Mouse (Mus musculus) gastrocnemius, postnatal 10 days (tissue): ENCODE measurements around the gene Zcchc2. TPM values are rescaled to one million over a fixed set of nuclear protein-coding genes. Genes with fewer than 3 reads are reported as not detected.
A peak's percentile ranks its signal among the peaks of the same experiment; 100 is the strongest.

Experiments used
- DNase-seq: peaks from one replicate; pipeline ENCODE4 v3.0.0; 2021; ENCODE audit warnings: mixed read lengths
- long read RNA-seq, 2 experiments: library from polyadenylated mRNA; stranded (forward); transcript quantifications; one replicate each; pipeline ENCODE4 v2.0.0; 2021
- total RNA-seq, 2 experiments: library from RNA; stranded (reverse); gene quantifications; 2 replicates each; pipeline ENCODE4 v1.2.3; 2021

Zcchc2 gene
- total RNA-seq: 1 to 10 TPM; 6.6 to 8.4 TPM
- long read RNA-seq, experiment 1, full-length matches to known transcripts: 4 of 13 reads
- long read RNA-seq, experiment 1, partial matches to known transcripts: 4 of 13 reads
- long read RNA-seq, experiment 1, other reads (novel, unspliced or antisense): 5 of 13 reads
- long read RNA-seq, experiment 2, full-length matches to known transcripts: 3 of 7 reads
- long read RNA-seq, experiment 2, partial matches to known transcripts: 0 of 7 reads
- long read RNA-seq, experiment 2, other reads (novel, unspliced or antisense): 4 of 7 reads

GRCm38 (mm10) chr1:105990138-105990821 lies at the start of gene Zcchc2:
Zcchc2 (plus strand) TSS chr1:105990406.
- DNase-seq: peak; percentile 99

DNA sequence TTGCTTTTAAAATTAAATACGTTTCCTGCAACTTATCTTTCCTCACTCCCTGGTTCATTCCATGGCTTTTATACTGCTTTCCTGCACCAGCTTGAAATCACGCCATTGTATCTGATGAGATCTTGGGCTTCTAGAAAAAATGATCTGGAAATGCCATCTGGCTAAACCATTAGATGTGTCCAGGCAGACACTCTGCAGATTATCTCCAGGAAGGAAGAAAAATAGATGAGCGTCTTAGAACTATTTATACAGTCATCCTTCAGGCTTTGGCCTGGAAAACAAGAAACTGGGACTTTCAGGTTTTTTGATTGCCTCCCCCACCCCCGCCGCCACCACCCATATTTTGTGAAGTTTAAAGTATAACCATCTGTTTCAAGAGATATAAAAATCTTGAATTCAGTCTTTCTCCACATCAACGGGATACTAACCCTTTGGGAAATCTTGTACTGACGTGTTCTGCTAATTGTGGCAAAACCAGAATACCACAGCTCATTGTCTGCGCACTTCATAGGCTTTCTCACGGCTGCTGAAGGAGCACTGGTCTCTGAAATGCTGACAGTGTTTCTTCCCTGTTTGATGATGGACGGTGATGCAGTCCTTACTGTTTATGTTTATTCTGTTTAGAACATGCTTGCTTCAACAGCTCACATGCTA lies 45.2 kb upstream of the Zcchc2 start:
- no peak for DNase-seq

DNA sequence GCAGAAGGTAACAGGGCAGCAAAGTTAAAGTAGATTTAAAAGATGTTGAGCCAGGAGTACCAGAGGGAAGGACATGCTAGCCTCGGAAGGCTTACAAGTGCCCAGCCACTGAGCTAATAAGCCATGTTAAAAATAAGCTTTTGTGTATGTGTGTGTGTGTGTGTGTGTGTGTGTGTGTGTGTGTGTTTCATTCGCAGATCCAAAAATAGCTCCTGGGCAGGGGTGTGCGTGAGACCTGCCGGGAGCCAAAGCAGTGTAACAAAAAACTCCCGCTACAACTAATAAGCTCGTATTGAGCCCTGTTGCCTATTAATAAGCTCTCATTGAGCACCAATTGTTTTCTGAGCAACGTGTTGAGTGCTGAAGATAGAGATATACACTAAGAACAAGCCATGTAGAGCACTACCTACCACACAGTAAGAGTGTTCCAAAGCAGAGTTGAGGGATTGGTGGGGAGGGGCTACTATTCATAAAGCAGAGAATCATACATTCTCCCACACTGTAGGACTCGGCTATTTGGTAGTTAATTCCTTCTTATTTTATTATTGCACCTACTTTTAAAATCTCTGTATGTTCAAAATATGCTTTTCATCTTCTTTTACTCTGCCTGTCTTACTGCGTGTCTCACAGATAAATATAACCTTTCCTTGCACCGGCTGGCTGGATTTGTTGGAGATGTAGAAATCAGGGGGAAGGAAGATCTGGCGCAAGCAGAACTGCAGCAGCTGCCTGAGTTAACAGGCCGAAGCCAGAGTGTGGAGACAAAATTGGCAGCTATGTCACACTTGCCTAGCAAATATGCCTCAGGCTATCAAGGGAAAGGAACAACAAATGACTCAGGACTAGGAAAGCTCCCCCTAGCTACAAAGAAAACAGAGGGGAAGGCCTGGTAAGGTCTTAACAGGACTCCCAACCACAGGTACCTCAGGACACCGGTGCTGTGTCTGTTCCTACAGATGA lies 43.3 kb upstream of the Zcchc2 start:
- DNase-seq: peak; percentile 30

- no peak for DNase-seq
These were observed 41.9 kb upstream of the Zcchc2 start for GRCm38 (mm10) chr1:105948352-105948751.

DNA sequence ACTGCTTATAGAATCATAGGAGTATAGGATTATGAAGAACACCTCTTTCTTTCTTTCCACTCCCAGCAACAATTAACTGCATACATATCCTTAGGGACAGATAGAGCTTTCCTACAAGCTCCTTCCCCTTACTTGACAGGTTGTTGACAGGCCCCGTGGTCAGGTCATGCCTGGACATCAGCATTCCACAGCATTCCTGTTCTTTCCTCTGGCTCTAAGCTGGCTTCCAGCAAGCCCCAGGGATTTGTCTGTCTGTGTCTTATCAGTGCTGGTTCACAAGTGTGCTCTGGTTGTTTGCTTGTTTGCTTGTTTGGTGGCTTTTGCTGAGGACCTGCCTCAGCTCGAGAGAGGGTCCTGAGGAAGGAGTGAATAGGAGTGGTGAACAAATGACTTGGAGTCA lies 36.6 kb upstream of the Zcchc2 start:
- DNase-seq: no peak

- DNase-seq: no peak
These were observed 36.2 kb upstream of the Zcchc2 start for GRCm38 (mm10) chr1:105954047-105954446.

- no peak for DNase-seq
These were observed 34.1 kb upstream of the Zcchc2 start for GRCm38 (mm10) chr1:105956057-105956456.

- no peak for DNase-seq
These were observed 28.7 kb upstream of the Zcchc2 start for GRCm38 (mm10) chr1:105961472-105961871.

DNA sequence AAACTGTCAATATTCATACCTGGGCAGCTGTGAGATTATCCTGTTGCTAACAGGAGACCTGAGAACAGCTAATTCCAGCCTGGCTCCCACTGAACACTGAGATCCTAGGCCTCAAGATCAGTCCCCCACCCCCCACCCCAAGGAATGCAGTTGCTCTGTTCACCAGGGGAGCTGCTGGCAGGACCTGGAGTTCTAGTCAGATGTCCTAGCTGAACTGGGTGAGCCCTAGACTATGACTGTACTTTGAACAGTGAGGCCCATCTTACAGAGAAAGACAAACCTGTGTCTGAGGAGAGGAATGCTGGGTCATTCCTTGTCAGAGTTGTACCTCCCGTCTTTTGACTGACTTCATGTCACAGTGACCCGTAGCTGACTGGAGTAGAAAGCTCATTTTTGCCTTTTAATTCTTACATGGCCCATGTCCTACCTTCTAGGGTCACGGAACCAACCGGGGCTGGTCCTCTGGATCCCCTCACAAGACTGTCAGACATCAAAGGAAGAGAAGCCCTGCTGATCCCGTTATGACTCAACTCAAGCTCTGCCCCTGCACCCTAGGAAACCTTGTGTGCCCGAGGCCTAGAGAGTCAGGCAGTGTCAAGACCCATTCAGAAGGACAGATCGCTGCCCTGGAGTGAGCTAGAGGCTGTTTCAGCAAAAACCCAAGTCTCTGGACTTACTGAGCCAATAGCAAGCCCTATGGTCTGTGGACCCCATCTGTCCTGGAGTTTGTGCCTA lies 28.0 kb upstream of the Zcchc2 start:
- DNase-seq: no peak

DNA sequence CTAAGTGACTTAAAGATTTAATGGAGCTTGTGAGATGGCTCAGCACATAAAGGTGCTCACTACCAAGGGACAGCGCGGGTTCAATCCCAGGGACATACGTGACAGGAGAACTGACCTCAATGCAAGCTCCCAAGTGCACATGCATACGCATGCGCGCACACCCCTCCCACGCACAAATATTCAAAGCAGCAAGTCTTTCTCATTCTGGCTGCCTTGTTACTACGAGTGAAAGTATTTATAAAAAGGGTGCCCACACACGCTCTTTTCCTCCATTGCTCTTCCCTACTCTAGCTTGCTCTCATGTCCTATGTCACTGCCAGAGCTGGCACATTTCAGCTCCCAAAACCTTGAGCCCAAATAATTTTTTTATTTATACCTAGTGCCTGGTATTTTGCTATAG lies 27.4 kb upstream of the Zcchc2 start:
- DNase-seq: no peak

GRCm38 (mm10) chr1:105964514-105964913 lies 25.7 kb upstream of the Zcchc2 start:
- no peak for DNase-seq

- no peak for DNase-seq
These were observed 25.0 kb upstream of the Zcchc2 start for GRCm38 (mm10) chr1:105965189-105965588.

- DNase-seq: no peak
These were observed 18.6 kb upstream of the Zcchc2 start for GRCm38 (mm10) chr1:105971490-105972170.

GRCm38 (mm10) chr1:105974023-105974422 lies 16.2 kb upstream of the Zcchc2 start:
- DNase-seq: no peak

DNA sequence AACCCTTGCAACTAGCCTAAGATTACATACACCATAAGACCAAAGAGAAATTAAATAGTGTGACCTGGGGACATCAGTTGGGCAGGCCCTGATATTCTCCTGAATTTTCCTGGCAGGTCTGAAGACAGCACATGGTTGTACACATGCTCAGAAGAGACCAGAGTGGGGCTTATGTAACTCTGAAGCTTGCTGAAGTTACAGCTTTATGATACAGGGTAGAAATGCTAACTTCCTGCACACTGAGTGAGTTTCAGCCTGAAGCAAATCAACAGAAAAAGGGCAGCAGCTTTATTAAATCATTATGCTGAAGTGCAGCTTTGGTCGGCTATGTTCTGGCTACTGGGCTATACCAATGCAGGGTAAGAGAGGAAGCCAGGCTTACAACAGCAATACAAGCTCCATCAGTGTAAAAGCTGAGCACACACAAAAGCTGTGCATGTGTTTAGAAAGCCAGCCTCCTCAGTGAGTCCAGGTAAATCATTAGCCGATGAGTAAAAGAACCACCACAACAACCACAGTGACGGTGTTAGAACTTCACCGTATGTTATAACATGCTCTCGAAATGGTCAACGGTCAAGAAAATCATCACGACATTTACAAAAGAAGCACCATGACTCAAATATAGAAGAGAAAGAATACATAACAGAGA lies 12.6 kb upstream of the Zcchc2 start:
- DNase-seq: no peak

DNA sequence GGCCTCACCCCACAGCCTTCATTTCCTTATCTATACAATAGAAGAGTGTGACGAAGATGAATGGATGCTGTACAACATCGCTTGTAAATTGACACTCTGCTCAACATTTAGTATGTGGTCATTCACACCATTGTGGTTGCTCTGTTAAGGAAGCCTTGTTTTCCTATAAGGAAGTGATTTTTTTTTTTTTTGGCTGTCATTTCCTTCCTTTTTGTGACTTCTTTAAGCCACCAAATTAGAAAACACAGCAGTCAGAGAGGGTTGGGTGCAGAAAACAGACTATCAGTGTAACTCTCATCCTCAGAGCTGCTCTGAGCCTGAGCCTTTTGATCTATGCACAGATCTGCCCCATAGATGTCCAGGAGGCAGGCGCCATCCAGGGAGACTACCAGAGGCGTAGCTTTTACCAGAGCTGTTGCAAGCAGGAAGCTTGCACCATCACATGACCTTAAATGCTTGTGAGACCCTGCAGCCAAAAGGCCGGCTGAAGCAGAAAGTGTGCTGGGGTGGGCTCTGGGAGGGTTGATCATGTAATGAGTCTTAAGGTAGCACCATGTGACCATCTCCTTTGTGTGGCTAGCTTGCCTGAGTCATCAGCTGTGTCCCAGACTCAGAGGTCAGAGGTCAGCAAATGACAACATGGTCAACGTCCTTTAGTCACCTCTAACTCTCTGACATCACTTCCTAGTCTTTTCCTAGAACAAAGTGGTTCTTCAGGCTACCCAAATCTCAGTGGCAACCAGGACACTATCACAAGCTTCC lies 9.2 kb upstream of the Zcchc2 start:
- DNase-seq: no peak

DNA sequence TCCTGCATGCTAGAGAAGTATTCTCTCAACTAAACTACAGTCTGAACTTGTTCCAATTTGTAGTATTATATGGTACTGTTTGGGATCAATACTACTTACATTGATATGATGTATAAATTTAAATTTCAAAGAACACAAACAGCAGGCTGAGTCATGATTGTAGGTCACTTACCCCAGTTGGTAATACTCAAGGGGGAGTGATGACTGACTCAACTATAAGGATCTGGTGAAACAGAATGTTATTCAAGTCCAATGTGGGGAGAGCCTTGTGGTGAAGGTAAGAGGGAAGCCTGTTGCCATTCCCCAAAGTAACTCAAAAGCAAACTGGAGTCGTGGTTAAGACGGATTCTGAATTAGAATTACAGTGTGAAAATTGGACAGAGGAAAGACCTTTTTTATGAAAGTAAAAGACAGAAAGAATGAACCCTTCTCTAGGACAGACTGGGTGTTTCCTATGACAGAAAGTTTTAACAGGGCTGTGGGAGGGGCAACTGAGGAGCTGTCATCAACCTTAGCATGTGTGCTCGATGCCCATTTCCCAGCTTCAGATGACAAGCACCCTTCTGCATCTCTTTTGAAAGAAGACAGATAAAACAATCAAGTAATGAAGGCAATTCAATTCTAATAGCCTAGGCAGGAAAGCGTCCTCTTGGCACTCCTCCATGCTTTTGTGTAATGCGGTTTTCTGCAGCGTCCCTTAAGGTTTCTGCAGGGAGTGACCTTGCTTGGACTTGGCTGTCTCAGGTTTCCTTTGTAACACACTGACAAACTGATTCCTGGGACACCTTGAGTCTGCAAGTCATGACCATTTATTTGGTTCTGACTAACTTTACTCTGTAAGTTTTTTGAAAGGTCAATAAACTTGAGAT lies 7.5 kb upstream of the Zcchc2 start:
- DNase-seq: peak; percentile 29

DNA sequence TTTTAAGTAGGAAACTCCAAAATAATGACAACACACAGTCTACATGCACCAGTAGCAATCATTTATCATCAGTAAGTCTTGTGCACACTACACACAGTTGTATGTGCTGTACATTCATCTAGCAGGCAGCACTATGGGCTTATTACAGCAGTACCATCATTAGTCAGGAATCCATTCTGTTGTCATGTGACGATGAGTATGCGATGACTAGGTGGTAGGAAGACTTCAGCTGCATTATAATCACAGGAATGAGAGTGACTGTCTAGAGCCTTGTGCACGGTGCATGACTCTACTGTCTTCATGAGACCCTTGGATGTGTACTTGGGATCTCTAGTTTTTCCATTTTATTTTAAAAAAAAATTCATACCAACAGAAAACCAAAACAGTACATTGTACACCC lies 6.0 kb upstream of the Zcchc2 start:
- DNase-seq: no peak

DNA sequence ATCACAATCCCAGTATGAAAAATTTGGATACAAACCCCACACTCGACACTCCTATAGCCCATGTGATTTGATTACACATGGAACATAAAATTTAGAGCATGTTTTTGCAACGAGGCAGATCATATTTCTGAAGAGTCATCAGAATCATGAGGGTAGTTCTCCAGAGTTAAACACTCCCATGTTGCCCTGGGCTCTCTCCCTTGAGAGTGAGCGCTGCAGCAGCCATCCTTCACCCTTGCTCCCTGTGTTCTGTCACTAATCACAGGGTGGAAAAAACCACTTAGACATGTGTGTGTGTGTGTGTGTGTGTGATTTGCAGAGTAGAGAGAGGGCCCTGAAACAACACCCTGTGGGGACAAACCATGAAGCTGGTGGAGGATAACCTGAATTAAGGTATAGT lies 2.0 kb upstream of the Zcchc2 start:
- DNase-seq: no peak
